Mouse (Mus musculus) Muller cell, postnatal 12 days (primary cell): Measurements from ENCODE around the gene Phactr1.
A peak's percentile ranks its signal among the peaks of the same experiment; 100 is the strongest.

Experiments
- DNase-seq: peaks from one replicate; pipeline ENCODE4 v3.0.0-alpha.2; 2015; ENCODE audit errors: inconsistent ontology term

The Phactr1 gene

GRCm38 (mm10) chr13:42757654-42758400 is 77.4 kb downstream of the Phactr1 start:
- DNase-seq, result peak; percentile 58

GRCm38 (mm10) chr13:42759170-42759569 is 78.7 kb downstream of the Phactr1 start:
- no peak for DNase-seq

GRCm38 (mm10) chr13:42760907-42761544 is 80.6 kb downstream of the Phactr1 start:
- no peak for DNase-seq

- peak; percentile 14 for DNase-seq
Measured at GRCm38 (mm10) chr13:42772314-42772713, 91.9 kb downstream of the Phactr1 start.

GRCm38 (mm10) chr13:42774040-42774439 is 93.6 kb downstream of the Phactr1 start:
- no peak for DNase-seq

- DNase-seq, result no peak
Measured at GRCm38 (mm10) chr13:42782151-42782550, 101.7 kb downstream of the Phactr1 start.

- DNase-seq, result no peak
Measured at GRCm38 (mm10) chr13:42789221-42789620, 108.8 kb downstream of the Phactr1 start.

- DNase-seq, result no peak
Measured at GRCm38 (mm10) chr13:42792279-42792678, 111.9 kb downstream of the Phactr1 start.

- no peak for DNase-seq
Measured at GRCm38 (mm10) chr13:42800523-42800922, 120.1 kb downstream of the Phactr1 start.

- DNase-seq, result no peak
Measured at GRCm38 (mm10) chr13:42804314-42804713, 123.9 kb downstream of the Phactr1 start.

- peak; percentile 78 for DNase-seq
Measured at GRCm38 (mm10) chr13:42812762-42813161, 132.3 kb downstream of the Phactr1 start.

GRCm38 (mm10) chr13:42818378-42818777 is 138.0 kb downstream of the Phactr1 start:
- peak; percentile 30 for DNase-seq

GRCm38 (mm10) chr13:42820513-42820912 is 140.1 kb downstream of the Phactr1 start:
- DNase-seq, result peak; percentile 64

- DNase-seq, result peak; percentile 48
Measured at GRCm38 (mm10) chr13:42821426-42822106, 141.1 kb downstream of the Phactr1 start.

GRCm38 (mm10) chr13:42822545-42822944 is 142.1 kb downstream of the Phactr1 start:
- DNase-seq, result peak; percentile 60

GRCm38 (mm10) chr13:42823875-42824274 is 143.5 kb downstream of the Phactr1 start:
- no peak for DNase-seq

- no peak for DNase-seq
Measured at GRCm38 (mm10) chr13:42826602-42827001, 146.2 kb downstream of the Phactr1 start.

GRCm38 (mm10) chr13:42828978-42829377 is 148.6 kb downstream of the Phactr1 start:
- no peak for DNase-seq

GRCm38 (mm10) chr13:42835441-42835840 is 155.0 kb downstream of the Phactr1 start:
- peak; percentile 62 for DNase-seq

GRCm38 (mm10) chr13:42839358-42839757 is 158.9 kb downstream of the Phactr1 start:
- DNase-seq, result no peak

GRCm38 (mm10) chr13:42852086-42852485 is 171.7 kb downstream of the Phactr1 start:
- no peak for DNase-seq

- no peak for DNase-seq
Measured at GRCm38 (mm10) chr13:42853900-42854595, 173.6 kb downstream of the Phactr1 start.
